Mouse (Mus musculus): ENCODE measurements around the gene Gpr107.

DNA sequence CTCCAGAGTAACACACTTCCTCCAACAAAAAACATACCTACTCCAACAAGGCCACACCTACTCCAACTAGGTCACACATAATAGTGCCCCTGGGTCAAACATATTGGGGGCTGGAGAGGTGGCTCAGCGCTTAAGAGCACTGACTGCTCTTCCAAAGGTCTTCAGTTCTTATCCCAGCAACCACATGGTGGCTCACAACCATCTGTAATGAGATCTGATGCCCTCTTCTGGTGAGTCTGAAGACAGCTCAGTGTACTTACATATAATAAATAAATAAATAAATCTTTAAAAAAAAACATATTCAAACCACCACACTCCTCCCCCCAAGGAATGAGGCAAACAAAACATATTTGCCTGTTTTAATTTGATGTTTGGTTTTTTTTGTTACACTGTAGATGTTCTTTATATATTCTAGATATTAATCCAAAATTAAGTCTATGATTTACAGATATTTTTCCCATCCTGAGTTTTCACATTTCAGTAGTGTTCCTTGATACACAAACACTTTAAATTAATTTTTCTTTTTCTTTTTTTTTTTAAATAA, 76.7 kb downstream of the Gpr107 start:
- TF ChIP-seq POLR2A (IDR thresholded peaks at IDR 0.05; ENCODE audit: extremely low read depth, insufficient read depth, low read length) (no peak), CTCF (IDR thresholded peaks at IDR 0.05; ENCODE audit: extremely low read depth, insufficient read depth, low read length) (no peak)

Data from cortical plate, adult 2 months (tissue).